In the genomic region with DNA sequence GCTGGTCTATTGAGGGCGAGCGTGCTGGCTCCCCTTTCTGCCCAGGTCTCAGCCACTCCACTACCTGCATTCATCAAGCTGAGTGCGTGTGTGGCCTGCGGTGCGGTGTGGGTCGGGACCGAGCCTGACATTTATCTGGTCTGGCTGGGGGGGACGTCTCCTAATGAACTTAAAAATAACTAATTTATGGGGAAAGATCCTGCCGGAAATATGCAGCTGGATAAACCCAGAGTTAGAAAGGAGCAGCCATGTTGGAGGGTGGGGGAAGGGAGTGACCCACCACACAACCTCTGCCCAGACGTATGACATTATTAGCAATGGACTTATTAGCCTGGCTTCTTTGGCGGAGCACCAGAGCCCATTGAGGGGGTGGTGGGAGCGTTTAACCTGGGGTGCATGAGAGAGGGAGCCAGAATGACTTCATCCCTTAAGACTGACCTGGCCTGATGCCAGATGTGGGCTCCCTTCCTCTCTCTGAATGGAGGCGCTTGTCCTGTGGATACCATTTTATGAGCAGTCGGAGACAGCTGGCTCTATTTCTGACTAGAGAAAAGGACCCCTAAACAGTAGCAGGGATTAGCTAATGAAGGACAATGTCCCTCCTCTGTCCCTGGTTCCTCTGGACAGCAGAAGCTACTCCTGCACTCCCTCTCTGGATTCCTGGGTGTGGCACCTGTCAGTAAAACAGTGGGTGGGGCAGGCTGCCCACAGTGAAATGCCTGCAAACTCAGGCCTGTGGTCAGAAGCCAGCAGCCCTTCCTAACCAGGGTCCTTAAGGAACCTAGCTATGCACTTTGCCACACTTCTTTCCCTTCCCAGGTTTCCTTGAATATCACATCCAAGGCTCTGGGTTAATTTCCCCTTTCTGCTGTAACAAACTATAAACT, we compare ENCODE assay signal across 1 mouse cellular context.
TF ChIP-seq lines count a peak whose summit lies in the region.

No protein-coding gene starts in this region.

TF ChIP-seq in CH12.LX, 34 proteins besides CTCF, POLR2A, EP300 and RAD21:
- no peak for TF ChIP-seq MYC (IDR thresholded peaks at IDR 0.05; ENCODE audit: low read depth, low read length)
- TF ChIP-seq MAZ (IDR thresholded peaks at IDR 0.05; ENCODE audit: low read depth, low read length): no peak
- no peak for TF ChIP-seq MXI1 (IDR thresholded peaks at IDR 0.05; ENCODE audit: low read depth, low read length)
- no peak for TF ChIP-seq MAX (IDR thresholded peaks at IDR 0.05; ENCODE audit: low read length)
- TF ChIP-seq UBTF (IDR thresholded peaks at IDR 0.05; ENCODE audit: low read depth, low read length): no peak
- no peak for TF ChIP-seq CHD1 (IDR thresholded peaks at IDR 0.05; ENCODE audit: low read depth, low read length)
- no peak for TF ChIP-seq NELFE (IDR thresholded peaks at IDR 0.05; ENCODE audit: low read depth, low read length)
- TF ChIP-seq ZNF384 (IDR thresholded peaks at IDR 0.05; ENCODE audit: low read depth, low read length): no peak
